Mouse (Mus musculus) Patski (cell line): ENCODE results near the gene Nsmce3. TPM values are rescaled to one million over a fixed set of nuclear protein-coding genes. Genes with fewer than 3 reads are reported as not detected.
A peak's percentile ranks its signal among the peaks of the same experiment; 100 is the strongest.

ENCODE experiments used
- ATAC-seq: fragments of 100-300 bp; one replicate; pipeline ENCODE4 v1.8.0; 2021
- CTCF ChIA-PET: fragments of 350-600 bp; sonication (Branson Sonifier 250); formaldehyde crosslinking; loops from one replicate; lab custom pipeline; 2022; ENCODE audit warnings: inconsistent platforms; lab: Charles Lee
- POLR2A ChIA-PET: fragments of 350-600 bp; sonication (Branson Sonifier 250); formaldehyde crosslinking; loops from one replicate; lab custom pipeline; 2022; ENCODE audit warnings: antibody characterized with exemption, inconsistent platforms; lab: Charles Lee
- DNase-seq: peaks from one replicate; pipeline ENCODE4 v3.0.0-alpha.2; 2011; ENCODE audit warnings: low read depth, low spot score
- H3K27me3 ChIP-seq: fragments of 371-371 bp; one replicate; pipeline ENCODE4 v1.5.1; 2021
- CTCF ChIP-seq: fragments of 100-300 bp; IDR thresholded peaks from one replicate; pipeline ENCODE4 v1.5.1; 2021
- in situ Hi-C: fragments of 300-500 bp; cut with MboI; formaldehyde crosslinking; loops from 3 replicates; pipeline ENCODE4 v1.11.1; 2018; ENCODE audit warnings: low pct_unique_long_range_greater_than_20kb, mixed read lengths
- polyA plus RNA-seq: library from polyadenylated mRNA; unstranded; gene quantifications from one replicate; pipeline ENCODE4 v1.2.3, GENCODE M21; 2021

The Nsmce3 gene
- polyA plus RNA-seq, result 6.7 TPM

DNA sequence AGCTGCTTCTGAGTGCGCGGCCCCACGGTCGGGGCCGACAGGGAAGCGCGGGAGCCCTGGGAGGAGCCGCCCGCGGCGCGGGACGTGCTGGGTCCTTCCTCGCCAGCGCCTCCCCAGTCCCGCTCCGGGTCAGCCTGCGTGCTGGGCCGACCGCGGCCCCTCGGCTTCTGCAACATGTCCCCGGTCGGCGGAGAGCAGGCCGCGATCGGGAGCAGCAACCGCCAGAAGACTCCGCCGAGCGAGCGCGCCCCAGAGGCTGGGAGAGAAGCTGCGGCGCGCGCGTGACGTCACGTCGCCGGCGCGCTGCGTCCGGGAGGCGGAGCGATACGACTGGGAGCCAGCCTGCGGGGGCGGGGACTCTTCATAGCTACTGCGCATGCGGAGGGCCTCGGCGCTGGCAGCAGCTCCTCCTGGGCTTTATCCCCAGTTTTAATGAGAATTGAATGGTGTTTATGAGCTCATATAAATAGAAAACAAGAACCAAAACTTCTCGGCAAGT, at the start of gene Nsmce3:
Nsmce3 (minus strand) TSS at position 255 of the 499 bp plus-strand sequence.
- in situ Hi-C loops, result no loop called here
- peak; percentile 53 for DNase-seq
- ChIA-PET CTCF (interaction anchor here (0.6 to 1.5 kb wide), 4 partner anchors 9 to 568 kb away, joined by 3 to 5 read pairs (median 4); no protein-coding TSS in a partner anchor), POLR2A (no interaction called here)
- H3K27me3 ChIP-seq, result no peaks in the 10 kb centered on the region
- peak; percentile 85 for ATAC-seq
- TF ChIP-seq CTCF, result peak; percentile 58

- CTCF ChIA-PET, result no interaction called here
- no peak for TF ChIP-seq CTCF
- in situ Hi-C loops, result no loop called here
- no peak for ATAC-seq
- POLR2A ChIA-PET, result no interaction called here
- DNase-seq, result no peak
- no peaks in the 10 kb centered on the region for H3K27me3 ChIP-seq
Observed at GRCm38 (mm10) chr7:64921189-64921588, 48.4 kb upstream of the Nsmce3 start.

DNA sequence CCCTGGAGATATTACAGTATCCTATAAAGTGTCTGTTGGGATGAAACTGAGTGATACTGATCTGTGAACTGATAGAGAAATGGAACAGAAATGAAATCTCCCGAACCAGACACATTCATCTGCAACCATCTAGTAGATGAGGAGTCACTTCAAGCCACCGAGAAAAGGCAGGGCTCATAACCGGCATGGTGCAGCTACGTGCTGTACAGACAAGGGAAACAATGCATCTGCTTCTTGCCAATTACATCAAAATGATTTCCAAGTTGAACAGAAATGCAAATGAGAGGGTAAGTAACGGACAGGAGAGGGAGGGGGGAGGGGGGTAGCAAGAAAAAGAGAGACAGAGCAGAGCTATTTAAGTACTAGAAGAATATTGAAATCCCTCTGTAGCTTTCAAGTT, 47.9 kb upstream of the Nsmce3 start:
- ChIA-PET CTCF (no interaction called here), POLR2A (no interaction called here)
- in situ Hi-C loops, result no loop called here
- TF ChIP-seq CTCF, result no peak
- ATAC-seq (no peak), DNase-seq (no peak)
- H3K27me3 ChIP-seq, result no peaks in the 10 kb centered on the region

GRCm38 (mm10) chr7:64916654-64917053, 43.9 kb upstream of the Nsmce3 start:
- TF ChIP-seq CTCF, result no peak
- ChIA-PET POLR2A (no interaction called here), CTCF (no interaction called here)
- in situ Hi-C loops, result no loop called here
- DNase-seq (no peak), ATAC-seq (no peak)
- no peaks in the 10 kb centered on the region for H3K27me3 ChIP-seq

GRCm38 (mm10) chr7:64915121-64915520, 42.3 kb upstream of the Nsmce3 start:
- TF ChIP-seq CTCF, result no peak
- ATAC-seq, result no peak
- ChIA-PET CTCF (interaction anchor here (1.3 kb wide), 1 partner anchor 12 kb away, joined by 3 read pairs; no protein-coding TSS in a partner anchor), POLR2A (no interaction called here)
- no peaks in the 10 kb centered on the region for H3K27me3 ChIP-seq
- in situ Hi-C loops, result no loop called here
- no peak for DNase-seq

DNA sequence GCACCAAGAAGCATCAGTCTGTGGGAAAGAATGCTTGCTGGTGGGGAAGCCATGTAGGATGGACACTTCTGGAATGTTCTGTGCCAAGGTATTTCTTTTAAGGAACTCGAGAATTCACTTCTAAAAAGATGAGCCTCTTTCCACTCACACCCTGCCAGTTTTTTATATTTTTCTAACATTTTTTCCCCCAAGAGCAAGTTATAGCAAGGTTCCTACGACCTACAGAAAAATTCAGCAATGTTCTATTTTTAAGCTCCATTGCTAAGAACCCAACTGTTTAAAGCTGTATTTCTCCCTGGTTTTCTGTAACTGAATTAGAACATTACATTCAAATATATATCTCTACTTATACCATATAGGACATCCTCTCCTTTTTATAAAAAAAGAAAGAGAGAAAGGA, 39.1 kb upstream of the Nsmce3 start:
- ChIA-PET POLR2A (no interaction called here), CTCF (no interaction called here)
- DNase-seq, result no peak
- in situ Hi-C loops, result no loop called here
- ATAC-seq, result no peak
- H3K27me3 ChIP-seq, result no peaks in the 10 kb centered on the region
- TF ChIP-seq CTCF, result no peak

DNA sequence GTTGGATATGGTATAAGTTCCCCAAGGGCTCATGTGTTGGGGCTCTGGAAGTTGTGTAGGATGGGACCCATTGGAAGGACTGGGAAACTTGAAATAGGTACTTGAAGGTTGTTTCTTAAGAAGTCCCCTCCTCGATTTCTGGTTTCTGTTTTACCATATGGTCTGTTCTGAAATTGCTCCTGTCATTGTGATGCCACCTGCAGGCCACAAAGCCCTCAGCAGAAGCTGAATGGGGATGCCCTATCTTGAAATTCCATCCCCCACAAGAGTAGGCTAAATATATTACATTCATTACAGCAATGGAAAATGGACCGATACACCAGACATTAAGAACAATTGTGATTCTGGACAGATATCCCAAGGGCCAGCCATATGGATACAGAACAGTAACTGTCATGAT, 37.4 kb upstream of the Nsmce3 start:
- CTCF ChIA-PET, result interaction anchor here (1.0 kb wide), 1 partner anchor 34 kb away, joined by 3 read pairs; no protein-coding TSS in a partner anchor
- DNase-seq (no peak), ATAC-seq (no peak)
- no peaks in the 10 kb centered on the region for H3K27me3 ChIP-seq
- in situ Hi-C loops, result no loop called here
- TF ChIP-seq CTCF, result no peak
- POLR2A ChIA-PET, result no interaction called here

DNA sequence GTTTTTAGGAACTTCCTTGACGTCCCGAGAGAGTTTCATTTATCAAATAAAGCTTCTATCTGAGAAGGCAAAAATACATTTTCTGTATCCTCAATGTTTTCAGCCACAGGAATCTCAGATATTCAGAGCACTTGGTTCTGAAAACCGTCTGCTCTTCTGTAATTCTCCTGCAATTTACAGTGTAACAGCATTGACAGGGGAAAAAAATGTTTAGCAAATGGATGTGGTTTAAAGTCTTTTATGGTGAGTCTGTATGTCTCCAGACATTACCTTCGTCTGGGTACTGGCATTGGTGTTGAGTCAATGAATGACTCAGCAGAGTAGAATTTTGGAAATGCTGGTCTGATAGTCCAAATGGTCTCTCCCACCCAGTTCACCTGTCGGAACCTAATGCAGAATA, 34.2 kb upstream of the Nsmce3 start:
- H3K27me3 ChIP-seq, result no peaks in the 10 kb centered on the region
- DNase-seq, result peak; percentile 63
- ChIA-PET POLR2A (interaction anchor here (0.9 kb wide), 1 partner anchor 138 kb away, joined by 3 read pairs; no protein-coding TSS in a partner anchor), CTCF (no interaction called here)
- in situ Hi-C loops, result no loop called here
- ATAC-seq, result peak; percentile 85
- no peak for TF ChIP-seq CTCF

- in situ Hi-C loops, result no loop called here
- DNase-seq (no peak), ATAC-seq (no peak)
- no peak for TF ChIP-seq CTCF
- CTCF ChIA-PET, result no interaction called here
- POLR2A ChIA-PET, result no interaction called here
- no peaks in the 10 kb centered on the region for H3K27me3 ChIP-seq
Observed at GRCm38 (mm10) chr7:64905506-64905905, 32.7 kb upstream of the Nsmce3 start.

DNA sequence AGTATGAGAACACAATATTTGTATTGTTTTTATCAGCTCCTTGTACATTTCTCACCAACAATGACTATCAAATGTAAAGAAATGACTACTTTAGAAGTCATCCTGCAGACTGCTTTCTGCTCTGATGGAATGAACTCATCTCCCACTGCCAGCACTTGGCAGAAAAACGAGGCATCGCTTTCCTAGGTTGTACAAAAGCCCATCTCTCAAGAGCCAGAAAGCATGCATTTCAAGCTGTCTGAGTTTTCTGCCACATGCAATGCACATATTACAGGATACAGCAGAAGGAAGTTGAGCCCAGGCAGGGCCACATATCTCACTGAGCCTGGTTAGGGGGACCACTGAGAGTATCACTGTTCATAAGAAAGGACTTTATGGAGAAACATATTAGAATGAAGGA, 27.5 kb upstream of the Nsmce3 start:
- in situ Hi-C loops, result no loop called here
- no peak for TF ChIP-seq CTCF
- no peak for ATAC-seq
- ChIA-PET POLR2A (no interaction called here), CTCF (interaction anchor here (0.8 kb wide), 1 partner anchor 12 kb away, joined by 3 read pairs; no protein-coding TSS in a partner anchor)
- H3K27me3 ChIP-seq, result no peaks in the 10 kb centered on the region
- DNase-seq, result no peak

GRCm38 (mm10) chr7:64896587-64896986, 23.8 kb upstream of the Nsmce3 start:
- DNase-seq, result no peak
- ChIA-PET POLR2A (no interaction called here), CTCF (no interaction called here)
- in situ Hi-C loops, result no loop called here
- TF ChIP-seq CTCF, result no peak
- ATAC-seq, result no peak
- H3K27me3 ChIP-seq, result no peaks in the 10 kb centered on the region

DNA sequence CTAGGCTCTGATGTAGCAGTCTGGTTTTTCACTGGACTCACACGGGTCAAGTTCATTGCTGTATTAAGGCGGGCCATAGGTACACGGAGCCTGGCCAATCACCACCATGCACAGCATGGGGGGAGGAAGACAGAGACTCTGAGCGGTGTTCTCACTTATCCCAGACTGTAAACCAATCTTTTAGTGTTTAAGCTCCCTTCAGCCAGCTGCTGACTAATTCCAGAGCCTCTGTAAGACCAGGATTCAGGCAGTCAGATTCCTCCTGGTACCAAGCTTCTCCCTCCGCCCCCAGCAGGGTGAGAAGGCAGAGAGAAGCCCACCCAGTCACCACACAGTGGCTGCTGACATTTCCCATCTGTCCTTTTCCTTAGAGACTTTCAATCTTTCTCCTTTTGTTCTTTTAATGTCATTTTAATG, 22.9 kb upstream of the Nsmce3 start:
- ChIA-PET POLR2A (no interaction called here), CTCF (no interaction called here)
- DNase-seq (no peak), ATAC-seq (no peak)
- H3K27me3 ChIP-seq, result no peaks in the 10 kb centered on the region
- no peak for TF ChIP-seq CTCF
- in situ Hi-C loops, result no loop called here
